In genomic region chr14:108912876-108913490, GRCm38 (mm10) we compare ENCODE assay signal across 11 mouse cellular contexts. TPM values are rescaled to one million over a fixed set of nuclear protein-coding genes. Genes with fewer than 3 reads are reported as not detected.
DNase-seq lines count a peak whose midpoint lies in the region; ATAC-seq lines count a peak whose summit lies in the region.
"Had no signal": no experiment of that assay in that cellular context is flagged by ENCODE, and none has a peak within 500 bp of the region (broad histone marks: within the 10 kb centered on the region; RNA-seq: fewer than 3 reads in every experiment).

No protein-coding gene starts in this region.

- no peaks in the 10 kb centered on the region for H3K36me3 ChIP-seq in embryonic facial prominence, embryonic 11.5 days (replicated peaks; ENCODE audit: control insufficient read depth, insufficient read depth, low read depth, low read length)
- no peaks in the 10 kb centered on the region for H3K36me3 ChIP-seq in intestine, embryonic 15.5 days

- no peak overlapping the region; the same call in 1 of the 2 replicates for H3K9ac ChIP-seq in embryonic facial prominence, embryonic 11.5 days (replicated peaks; ENCODE audit: low read length)
- no peak overlapping the region for H3K9ac ChIP-seq in intestine, embryonic 15.5 days

- H3K9me3 ChIP-seq in embryonic facial prominence, embryonic 11.5 days (replicated peaks; ENCODE audit: control insufficient read depth, low read length) = no peaks in the 10 kb centered on the region
- H3K9me3 ChIP-seq in intestine, embryonic 15.5 days = no peaks in the 10 kb centered on the region

- peaks cover 22% of the 10 kb centered on the region for H3K27me3 ChIP-seq in embryonic facial prominence, embryonic 11.5 days (ENCODE audit: control insufficient read depth, insufficient read depth, low read length)
- peaks cover 31% of the 10 kb centered on the region for H3K27me3 ChIP-seq in intestine, embryonic 15.5 days (replicated peaks)

- 2% methylated on average over 21 of the region's 21 CpGs for WGBS in embryonic facial prominence, embryonic 11.5 days
- 2% methylated on average over 21 of the region's 21 CpGs for WGBS in intestine, embryonic 15.5 days

- H3K4me3 ChIP-seq in embryonic facial prominence, embryonic 11.5 days (ENCODE audit: low read depth, low read length) = peak overlapping the region; percentile 38
- H3K4me3 ChIP-seq in intestine, embryonic 15.5 days (replicated peaks) = peak overlapping the region; percentile 33

- ATAC-seq in embryonic facial prominence, embryonic 11.5 days (replicated peaks; ENCODE audit: insufficient number of reproducible peaks, low FRiP score, low TSS enrichment, low read depth) = no peak
- no peak for ATAC-seq in intestine, embryonic 15.5 days
- no peak for ATAC-seq in inflammation-experienced regulatory T-cells, adult 6 months
- ATAC-seq: Patski had no signal

- H3K4me2 ChIP-seq in embryonic facial prominence, embryonic 11.5 days (ENCODE audit: low read depth, low read length) = peak overlapping the region; percentile 61
- peak overlapping the region; percentile 71 for H3K4me2 ChIP-seq in intestine, embryonic 15.5 days (replicated peaks)

- H3K4me1 ChIP-seq in embryonic facial prominence, embryonic 11.5 days (ENCODE audit: control insufficient read depth, insufficient read depth, low read length) = no peaks in the 10 kb centered on the region
- H3K4me1 ChIP-seq in intestine, embryonic 15.5 days (replicated peaks) = peaks cover 11% of the 10 kb centered on the region; the same call in 1 of the 2 replicates

- H3K27ac ChIP-seq in embryonic facial prominence, embryonic 11.5 days (replicated peaks; ENCODE audit: low read depth, low read length) = no peak overlapping the region
- no peak overlapping the region for H3K27ac ChIP-seq in intestine, embryonic 15.5 days

- DNase-seq in layer of hippocampus, adult 11-12 months (ENCODE audit: low spot score) = peak; percentile 19
- no peak for DNase-seq in layer of hippocampus, adult 9-10 months (ENCODE audit: low spot score)
- DNase-seq in embryonic facial prominence, embryonic 11.5 days (ENCODE audit: low spot score) = peak; percentile 14
- DNase-seq in neural tube, embryonic 10.5 days (ENCODE audit: extremely low spot score, low spot score) = peak; percentile 27
- no peak for DNase-seq in adrenal gland, postnatal 36 days
- DNase-seq in adipocyte (ENCODE audit: low spot score) = no peak

RNA-seq across cellular contexts. Expression of gene Slitrk1, which starts 1.0 kb away (rescaled TPM):
- polyA plus RNA-seq in embryonic facial prominence, embryonic 11.5 days (2014; fragmentation: Nextera tagmentation; extraction: Ambion mirVana) = 2.1 and 2.9 TPM in 2 replicates
- 1.1 TPM in 2 replicates for polyA plus RNA-seq in intestine, embryonic 15.5 days (2015; fragmentation: Nextera tagmentation; extraction: Ambion mirVana)
- polyA plus RNA-seq in inflammation-experienced regulatory T-cells, adult 6 months (2017; shearing (Covaris generic)) = not detected
- total RNA-seq in adrenal gland, postnatal 36 days (2021) = under 1 TPM; 0.66 TPM
- total RNA-seq: hematopoietic stem cell, adult 5-6 weeks had no signal
- polyA plus RNA-seq: Patski; spleen, adult 2 months had no signal

Comparison
In these comparisons a context has a peak if more than half of its experiments do, and no peak if none do; other contexts are left out.
1. DNase-seq: peak in layer of hippocampus, adult 11-12 months (single experiment), embryonic facial prominence, embryonic 11.5 days (single experiment) and neural tube, embryonic 10.5 days (single experiment); none in layer of hippocampus, adult 9-10 months (single experiment), adrenal gland, postnatal 36 days (0 of 2) and adipocyte (single experiment).